Mouse (Mus musculus): ENCODE results near the gene Ccdc177.

GRCm38 (mm10) chr12:80804861-80805428, 44.5 kb upstream of the Ccdc177 start:
- TF ChIP-seq CTCF (IDR thresholded peaks at IDR 0.05; ENCODE audit: borderline replicate concordance, insufficient read depth, low read depth, low read length) (no peak), POLR2A (IDR thresholded peaks at IDR 0.05; ENCODE audit: borderline replicate concordance, insufficient read depth, low read length) (no peak)
